Mouse (Mus musculus) cerebellum, postnatal 36 days (tissue): Measurements from ENCODE around the gene Lpin3.

ENCODE experiments used
- DNase-seq, 2 experiments: peaks; one replicate each; pipeline ENCODE4 v3.0.0; 2021 to 2022; ENCODE audit warnings: mixed read lengths in 2 of 2

The Lpin3 gene

DNA sequence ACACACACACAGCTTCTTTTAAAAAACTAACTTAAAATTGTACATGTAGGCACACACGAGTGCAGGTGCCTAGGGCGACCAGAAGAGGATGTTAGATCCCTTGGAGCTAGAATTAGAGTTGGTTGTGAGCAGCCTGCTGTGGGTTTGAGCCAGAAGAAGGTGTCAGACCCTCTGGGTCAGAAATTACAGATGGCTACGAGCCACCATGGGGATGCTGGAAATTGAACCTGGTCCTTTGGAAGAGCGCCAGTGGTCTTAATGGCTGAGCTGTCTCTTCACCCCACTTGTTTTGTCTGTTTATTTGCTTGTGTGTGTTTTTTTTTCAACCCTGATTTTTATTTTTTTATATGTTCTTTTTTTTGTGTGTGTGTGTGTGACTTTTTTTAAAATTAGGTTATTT lies 54.0 kb downstream of the Lpin3 start:
- no peak for DNase-seq

GRCm38 (mm10) chr2:160940930-160941709 lies 60.6 kb downstream of the Lpin3 start:
- peak; percentile 24 to 37 for DNase-seq

DNA sequence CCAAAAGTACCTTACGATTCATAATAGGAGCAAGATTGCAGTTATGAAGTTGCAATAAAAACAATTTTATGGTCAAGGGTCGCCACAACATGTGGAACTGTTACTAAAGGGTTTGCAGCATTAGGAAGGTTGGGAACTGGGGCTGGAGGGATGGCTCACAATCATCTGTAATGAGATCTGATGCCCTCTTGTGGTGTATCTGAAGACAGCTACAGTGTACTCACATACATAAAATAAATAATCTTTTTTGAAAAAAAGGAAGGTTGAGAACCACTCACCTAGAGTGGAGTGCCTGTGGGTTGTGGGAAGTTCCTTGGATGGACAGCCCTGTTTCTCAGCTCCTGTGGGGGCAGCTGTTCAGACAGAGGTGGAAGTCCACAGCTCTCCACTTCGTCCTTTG lies 62.0 kb downstream of the Lpin3 start:
- DNase-seq: no peak

DNA sequence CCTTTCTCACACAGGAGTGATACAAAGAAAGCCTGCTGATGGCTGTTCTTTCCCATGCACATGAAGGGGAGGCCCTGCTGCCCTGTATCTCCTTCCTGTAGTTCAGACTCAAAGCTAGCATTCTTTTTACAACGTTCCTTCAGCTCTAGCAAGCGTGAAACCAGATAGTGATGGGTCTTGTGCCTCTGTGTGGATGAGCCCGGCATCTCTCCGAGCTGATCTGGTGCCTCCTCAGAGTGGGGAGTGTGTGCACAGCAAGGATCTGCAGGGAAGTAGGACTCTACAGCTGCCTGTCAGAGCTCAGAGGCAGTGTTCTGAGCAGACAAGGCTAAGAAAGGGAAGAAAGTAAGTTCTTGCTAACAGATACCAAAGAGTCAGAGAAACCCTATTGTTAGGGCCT lies 71.1 kb downstream of the Lpin3 start:
- DNase-seq: no peak

DNA sequence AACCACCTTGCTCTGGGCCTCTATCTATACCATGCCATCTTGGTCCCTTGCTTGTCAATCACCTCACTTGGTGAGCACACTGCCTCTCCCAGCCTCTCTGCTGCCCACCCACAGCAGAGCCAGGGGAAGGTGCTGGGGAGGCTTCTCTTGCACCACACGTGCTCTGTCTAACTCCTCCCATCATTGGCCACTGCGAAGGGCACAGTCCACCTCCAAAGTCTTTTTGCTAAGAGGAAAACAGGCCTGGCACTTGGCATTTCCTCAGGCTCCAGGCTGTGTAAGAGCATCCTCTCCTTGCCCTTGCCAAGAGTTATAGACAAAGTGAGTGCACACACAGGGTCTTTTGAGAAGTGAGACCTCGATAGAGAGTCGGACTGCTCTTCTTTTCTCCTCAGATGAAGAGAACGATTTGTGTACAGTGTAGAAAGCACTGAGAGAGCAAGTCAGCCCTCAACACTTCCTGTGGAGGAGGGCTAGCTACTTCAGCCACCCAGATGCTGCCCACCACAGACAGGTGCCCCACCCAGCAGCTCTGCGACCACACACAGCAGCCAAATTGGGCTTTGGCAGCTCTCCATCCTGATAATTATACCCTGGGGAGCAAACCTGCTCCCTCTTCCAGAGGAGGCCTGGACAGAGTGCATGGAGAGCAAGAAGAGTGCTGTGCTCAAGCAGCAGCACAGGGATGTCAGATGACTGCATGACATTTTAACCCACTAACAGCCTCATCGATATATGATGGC lies 72.8 kb downstream of the Lpin3 start:
- no peak for DNase-seq

GRCm38 (mm10) chr2:160954541-160954940 lies 74.1 kb downstream of the Lpin3 start:
- DNase-seq: no peak

- DNase-seq: peak; percentile 29 to 47
Observed at GRCm38 (mm10) chr2:160955331-160955730, 74.9 kb downstream of the Lpin3 start.
